Mouse (Mus musculus): ENCODE results near the gene Zfp784.

DNA sequence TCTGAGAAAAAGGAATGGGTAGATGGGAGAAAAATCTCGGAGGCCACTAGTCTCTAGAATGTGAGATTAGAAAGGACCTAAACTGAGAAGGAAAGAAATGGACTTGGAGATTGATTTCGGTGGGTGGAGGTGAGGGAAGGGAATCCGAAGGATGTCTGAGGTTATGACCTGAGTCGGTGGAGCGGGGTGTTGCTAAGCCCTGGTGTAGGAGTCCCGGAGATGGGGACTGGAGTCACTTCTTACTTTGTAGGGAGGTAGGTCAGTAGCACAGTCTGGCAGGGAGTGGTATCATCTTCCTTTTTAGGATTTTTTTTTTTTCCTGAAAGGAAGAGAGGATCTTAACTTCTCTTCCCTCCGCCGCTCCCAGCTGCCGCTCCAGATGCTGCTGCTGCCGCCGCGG, 14.2 kb upstream of the Zfp784 start:
- no peak for TF ChIP-seq POLR2A (IDR thresholded peaks at IDR 0.05; ENCODE audit: low read depth, low read length)
- no peak for TF ChIP-seq CTCF (IDR thresholded peaks at IDR 0.05; ENCODE audit: extremely low read depth, insufficient read length, insufficient replicate concordance, low read depth, low read length)
